Mouse (Mus musculus): ENCODE measurements around the gene Prss54.
A peak's percentile ranks its signal among the peaks of the same experiment; 100 is the strongest.
"Not testable (repeated sequence)": the region's sequence is repeated elsewhere in the genome, so short reads cannot be mapped to it uniquely, and the experiment has no call there.

Prss54 gene

GRCm38 (mm10) chr8:95576240-95576639, at the start of gene Prss54:
Gene Prss54 (minus strand): TSS chr8:95576340.
- DNase-seq (ENCODE audit: extremely low spot score) = no peak

GRCm38 (mm10) chr8:95624833-95625232, 48.7 kb upstream of the Prss54 start:
- no peak for DNase-seq (ENCODE audit: extremely low spot score)

- no peak for DNase-seq (ENCODE audit: extremely low spot score)
Measured at GRCm38 (mm10) chr8:95620046-95620445, 43.9 kb upstream of the Prss54 start.

GRCm38 (mm10) chr8:95616383-95616782, 40.2 kb upstream of the Prss54 start:
- no peak for DNase-seq (ENCODE audit: extremely low spot score)

GRCm38 (mm10) chr8:95611769-95612168, 35.6 kb upstream of the Prss54 start:
- DNase-seq (ENCODE audit: extremely low spot score) = no peak

GRCm38 (mm10) chr8:95610749-95611148, 34.6 kb upstream of the Prss54 start:
- DNase-seq (ENCODE audit: extremely low spot score) = no peak

GRCm38 (mm10) chr8:95609406-95609805, 33.3 kb upstream of the Prss54 start:
- DNase-seq (ENCODE audit: extremely low spot score) = no peak

GRCm38 (mm10) chr8:95607210-95607609, 31.1 kb upstream of the Prss54 start:
- DNase-seq (ENCODE audit: extremely low spot score) = no peak

- DNase-seq (ENCODE audit: extremely low spot score) = not testable (repeated sequence)
Measured at GRCm38 (mm10) chr8:95606509-95606908, 30.4 kb upstream of the Prss54 start.

- no peak for DNase-seq (ENCODE audit: extremely low spot score)
Measured at GRCm38 (mm10) chr8:95602168-95602567, 26.0 kb upstream of the Prss54 start.

- DNase-seq (ENCODE audit: extremely low spot score) = no peak
Measured at GRCm38 (mm10) chr8:95601306-95601705, 25.2 kb upstream of the Prss54 start.

- DNase-seq (ENCODE audit: extremely low spot score) = peak; percentile 84
Measured at GRCm38 (mm10) chr8:95599861-95600260, 23.7 kb upstream of the Prss54 start.

- DNase-seq (ENCODE audit: extremely low spot score) = no peak
Measured at GRCm38 (mm10) chr8:95596841-95597241, 20.7 kb upstream of the Prss54 start.

GRCm38 (mm10) chr8:95595131-95595530, 19.0 kb upstream of the Prss54 start:
- no peak for DNase-seq (ENCODE audit: extremely low spot score)

GRCm38 (mm10) chr8:95593439-95594393, 17.6 kb upstream of the Prss54 start:
- no peak for DNase-seq (ENCODE audit: extremely low spot score)

- DNase-seq (ENCODE audit: extremely low spot score) = no peak
Measured at GRCm38 (mm10) chr8:95592131-95592780, 16.1 kb upstream of the Prss54 start.

GRCm38 (mm10) chr8:95590539-95590938, 14.4 kb upstream of the Prss54 start:
- DNase-seq (ENCODE audit: extremely low spot score) = no peak

GRCm38 (mm10) chr8:95589282-95589681, 13.1 kb upstream of the Prss54 start:
- no peak for DNase-seq (ENCODE audit: extremely low spot score)

GRCm38 (mm10) chr8:95587339-95587738, 11.2 kb upstream of the Prss54 start:
- no peak for DNase-seq (ENCODE audit: extremely low spot score)

- DNase-seq (ENCODE audit: extremely low spot score) = no peak
Measured at GRCm38 (mm10) chr8:95573146-95573545, 3.0 kb downstream of the Prss54 start.

- no peak for DNase-seq (ENCODE audit: extremely low spot score)
Measured at GRCm38 (mm10) chr8:95566809-95567208, 9.3 kb downstream of the Prss54 start.

GRCm38 (mm10) chr8:95566217-95566616, 9.9 kb downstream of the Prss54 start:
- DNase-seq (ENCODE audit: extremely low spot score) = no peak

- no peak for DNase-seq (ENCODE audit: extremely low spot score)
Measured at GRCm38 (mm10) chr8:95555963-95556362, 20.2 kb downstream of the Prss54 start.

Data from embryo, embryonic 9.5 days (tissue).